Mouse (Mus musculus) C2C12 (cell line): ENCODE measurements around the gene Stx6.

Experiments
- CTCF ChIP-seq: IDR thresholded peaks from one replicate; pipeline ENCODE4 v1.5.1; 2011; ENCODE audit not compliant: control insufficient read depth, insufficient read depth, insufficient read length
- MAX ChIP-seq: IDR thresholded peaks from one replicate; pipeline ENCODE4 v1.6.1; 2011; ENCODE audit warnings: mild to moderate bottlenecking, control low read depth
- MYOD1 ChIP-seq: IDR thresholded peaks from one replicate; pipeline ENCODE4 v1.6.1; 2011; ENCODE audit warnings: low read depth; ENCODE audit not compliant: control insufficient read depth, insufficient read length
- USF1 ChIP-seq: IDR thresholded peaks from one replicate; pipeline ENCODE4 v1.6.1; 2011; ENCODE audit warnings: low read depth, mild to moderate bottlenecking, control low read depth, moderate library complexity

GRCm38 (mm10) chr1:155239962-155240717 lies 81.6 kb downstream of the Stx6 start:
- TF ChIP-seq USF1 (no peak), CTCF (no peak), MAX (no peak), MYOD1 (no peak)
